Mouse (Mus musculus) liver, adult (tissue): ENCODE data around the gene Exoc4.

Experiments
- GATA4 ChIP-seq: IDR thresholded peaks from 2 replicates; pipeline ENCODE4 v1.6.1; 2014; ENCODE audit warnings: mild to moderate bottlenecking, low read length; ENCODE audit not compliant: insufficient replicate concordance

Gene Exoc4

DNA sequence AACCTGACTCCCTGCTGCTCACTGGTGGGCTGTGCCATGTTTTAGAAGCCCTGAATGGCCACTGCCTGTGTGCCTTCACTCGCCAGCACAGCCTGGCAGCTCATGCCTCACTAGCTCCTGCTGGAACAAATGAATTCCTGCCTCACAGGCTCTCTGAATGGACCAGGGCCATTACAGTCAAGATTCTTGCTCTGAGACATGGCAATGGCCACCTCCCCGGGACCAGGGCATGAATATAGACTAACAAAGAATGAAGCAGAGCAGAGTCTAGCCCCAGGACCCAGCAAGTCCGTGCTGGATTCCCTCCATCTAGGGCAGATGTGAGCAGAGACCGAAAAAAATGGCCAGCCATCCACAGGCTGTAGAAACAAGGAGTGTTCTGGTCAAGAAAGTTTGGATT lies 728.6 kb downstream of the Exoc4 start:
- no peak for TF ChIP-seq GATA4

DNA sequence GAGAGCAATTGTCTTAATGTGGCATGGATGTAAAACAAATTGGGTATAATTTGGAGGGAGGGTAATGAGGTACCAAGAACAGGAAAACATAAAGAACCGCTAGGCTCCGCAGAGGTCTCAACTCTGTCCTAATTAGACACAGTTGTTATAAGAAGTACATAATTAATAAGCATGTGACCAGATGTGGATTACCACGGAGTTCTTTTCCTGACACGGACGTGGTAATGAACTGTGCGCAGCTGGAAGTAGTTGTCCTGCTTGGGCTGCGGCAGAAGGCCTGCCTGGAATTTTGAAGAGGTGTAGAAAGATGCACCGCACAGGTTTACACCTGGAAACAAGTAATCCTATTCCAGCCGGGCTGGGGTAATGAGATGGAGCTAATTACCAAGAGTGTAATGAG lies 729.0 kb downstream of the Exoc4 start:
- no peak for TF ChIP-seq GATA4

DNA sequence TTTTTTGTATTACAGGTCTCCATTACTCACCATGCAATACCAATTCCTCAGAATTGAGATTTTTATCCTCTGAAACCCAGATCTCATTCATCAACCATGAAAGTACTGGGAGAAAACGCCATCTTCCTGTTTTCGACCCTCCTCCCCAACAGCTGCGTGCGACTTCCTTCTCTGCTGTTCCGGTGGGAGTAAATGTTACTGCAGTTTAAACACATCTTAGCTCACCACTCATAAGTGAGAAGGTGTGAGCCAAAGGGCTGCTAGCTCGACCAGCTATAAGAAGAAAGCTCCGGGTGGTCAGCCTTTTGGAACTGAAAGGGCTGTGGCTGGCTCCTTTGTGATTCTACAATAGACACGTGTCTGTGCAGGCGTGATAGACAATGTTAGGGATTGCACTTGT lies 733.8 kb downstream of the Exoc4 start:
- no peak for TF ChIP-seq GATA4

GRCm38 (mm10) chr6:33987132-33987531 lies 738.2 kb downstream of the Exoc4 start:
- TF ChIP-seq GATA4, result no peak

- TF ChIP-seq GATA4, result no peak
Observed at GRCm38 (mm10) chr6:33992213-33993034, 743.5 kb downstream of the Exoc4 start.

DNA sequence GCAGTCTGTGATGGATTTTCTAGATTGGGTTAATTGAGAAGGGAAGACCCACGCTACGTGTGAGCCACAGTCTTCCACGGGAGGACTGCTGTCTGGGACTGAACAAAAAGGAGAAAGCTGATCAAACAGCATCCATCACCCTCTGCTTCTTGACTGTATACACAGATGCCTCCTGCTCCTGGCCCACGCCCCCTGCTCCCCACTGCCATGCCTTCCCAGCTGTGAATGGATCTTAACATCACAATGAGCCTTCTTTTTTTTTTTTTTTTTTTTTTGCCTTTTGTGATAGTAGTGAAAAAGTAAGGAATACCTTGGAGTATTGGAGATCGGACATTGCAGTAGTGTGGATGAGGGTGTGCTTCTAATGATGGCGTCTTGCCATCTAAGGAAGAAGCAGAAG lies 745.0 kb downstream of the Exoc4 start:
- no peak for TF ChIP-seq GATA4

DNA sequence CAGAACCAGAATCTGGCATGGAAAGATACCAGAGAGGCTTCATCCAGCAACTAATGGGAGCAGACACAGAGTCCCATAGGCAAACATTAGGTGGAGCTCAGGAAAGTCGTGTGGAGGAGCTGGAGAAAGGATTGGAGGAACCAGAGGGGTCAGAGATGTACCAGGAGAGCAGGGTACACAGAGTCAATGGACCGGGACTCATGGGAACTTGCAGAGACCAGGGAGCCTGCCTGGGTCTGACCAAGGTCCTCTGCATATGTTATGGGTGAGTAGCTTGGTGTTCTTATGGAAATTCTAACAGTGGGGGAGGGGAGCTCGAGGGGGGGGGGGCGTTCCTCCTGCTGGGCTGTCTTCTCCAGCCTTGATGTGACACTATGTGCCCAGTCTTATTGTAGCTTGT lies 749.7 kb downstream of the Exoc4 start:
- TF ChIP-seq GATA4, result no peak

DNA sequence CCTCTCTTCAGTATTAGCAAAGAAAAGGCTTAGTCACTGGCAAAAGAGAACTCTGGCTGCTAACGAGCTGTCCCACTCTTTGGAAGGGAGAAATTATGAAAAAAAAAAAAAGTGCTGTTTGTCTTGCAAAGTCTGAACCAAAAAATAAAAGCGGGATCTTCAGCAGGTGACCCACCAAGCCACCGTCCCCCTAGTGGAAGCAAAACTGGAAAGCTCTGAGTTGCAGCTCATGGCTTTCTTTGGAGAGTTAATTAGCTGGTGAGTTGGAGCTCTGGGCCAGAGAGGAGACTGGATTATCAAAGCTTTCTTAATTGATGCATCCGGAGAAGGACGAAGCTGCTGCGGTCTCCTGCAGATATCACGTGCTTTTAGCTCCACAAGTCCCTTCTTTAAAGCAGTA lies 750.6 kb downstream of the Exoc4 start:
- TF ChIP-seq GATA4, result no peak

GRCm38 (mm10) chr6:34000644-34001043 lies 751.8 kb downstream of the Exoc4 start:
- no peak for TF ChIP-seq GATA4

DNA sequence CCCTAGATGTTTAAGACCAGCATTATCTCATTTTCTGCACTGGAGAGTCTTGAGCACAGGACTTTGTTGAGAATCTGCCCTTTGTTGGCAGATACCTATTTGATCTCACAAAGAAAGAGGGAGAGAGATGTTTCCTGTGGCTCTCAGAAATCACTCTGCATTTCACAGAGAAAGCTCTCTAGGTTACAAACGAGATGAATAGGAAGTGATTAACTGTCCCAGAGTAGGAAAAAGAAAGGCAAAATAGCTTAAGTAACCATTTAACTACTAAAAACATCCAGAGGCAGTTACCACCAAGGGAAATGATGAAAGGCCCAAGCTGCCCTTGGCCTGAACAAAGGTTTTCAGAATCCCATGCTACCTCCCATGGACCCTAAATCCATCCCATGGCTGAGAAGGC lies 754.1 kb downstream of the Exoc4 start:
- no peak for TF ChIP-seq GATA4

GRCm38 (mm10) chr6:34013469-34013868 lies 764.6 kb downstream of the Exoc4 start:
- TF ChIP-seq GATA4, result no peak
